Mouse (Mus musculus) retina, postnatal 1 day (tissue): ENCODE results near the gene Gbp6.
"Not testable (repeated sequence)": the region's sequence is repeated elsewhere in the genome, so short reads cannot be mapped to it uniquely, and the experiment has no call there.

ENCODE experiments used
- DNase-seq: peaks from one replicate; pipeline ENCODE4 v3.0.0-alpha.2; 2012

Gbp6 gene

DNA sequence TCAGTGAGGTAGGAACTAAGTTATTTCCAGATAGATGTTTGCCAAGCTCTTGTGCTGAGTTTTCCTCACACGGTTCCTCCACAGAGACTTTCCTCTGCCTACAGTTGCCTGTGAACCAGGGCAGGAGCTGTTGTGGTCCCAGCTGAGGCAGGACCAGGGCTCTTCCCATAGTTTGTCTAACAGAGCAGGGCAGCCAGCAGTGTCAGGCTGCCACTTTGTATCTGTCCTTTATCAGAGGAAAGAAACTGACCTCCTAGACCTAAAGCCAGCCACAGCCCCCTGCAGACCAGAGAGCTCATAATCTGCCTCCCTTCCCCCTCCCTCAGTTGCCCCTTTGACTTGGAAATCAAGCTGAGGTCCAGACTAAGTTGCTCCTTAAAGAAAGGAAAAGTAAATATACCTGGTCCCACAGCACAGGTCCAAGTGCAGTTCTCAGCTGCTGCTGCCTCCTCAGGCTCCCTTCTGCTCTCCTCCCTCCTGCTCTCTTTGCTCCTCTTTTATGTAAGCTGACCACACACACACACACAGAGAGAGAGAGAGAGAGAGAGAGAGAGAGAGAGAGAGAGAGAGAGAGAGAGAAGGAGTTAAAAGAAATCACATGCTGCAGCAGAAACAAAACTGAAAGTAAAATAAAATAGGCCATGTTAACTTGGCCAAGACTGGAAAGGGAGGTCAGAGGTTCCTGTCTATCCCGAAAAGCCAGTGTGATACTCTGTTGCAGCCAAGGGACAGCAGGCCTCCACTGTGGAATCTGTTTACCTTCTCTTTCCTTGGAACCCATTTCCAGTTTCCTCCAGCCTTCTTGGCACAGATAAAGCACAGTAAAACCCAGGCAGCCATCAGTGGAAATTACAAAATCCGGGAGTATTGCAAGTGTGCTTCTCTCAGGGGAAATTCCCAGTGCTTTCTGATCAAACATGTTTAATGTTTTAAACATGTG lies at the start of gene Gbp6, which contains the start of gene Gm43302:
Gene Gbp6 (minus strand): TSS at position 473 of the 940 bp plus-strand sequence.
Gene Gm43302 (minus strand): TSS at position 470 of the 940 bp plus-strand sequence.
- DNase-seq, result peak; percentile 35

DNA sequence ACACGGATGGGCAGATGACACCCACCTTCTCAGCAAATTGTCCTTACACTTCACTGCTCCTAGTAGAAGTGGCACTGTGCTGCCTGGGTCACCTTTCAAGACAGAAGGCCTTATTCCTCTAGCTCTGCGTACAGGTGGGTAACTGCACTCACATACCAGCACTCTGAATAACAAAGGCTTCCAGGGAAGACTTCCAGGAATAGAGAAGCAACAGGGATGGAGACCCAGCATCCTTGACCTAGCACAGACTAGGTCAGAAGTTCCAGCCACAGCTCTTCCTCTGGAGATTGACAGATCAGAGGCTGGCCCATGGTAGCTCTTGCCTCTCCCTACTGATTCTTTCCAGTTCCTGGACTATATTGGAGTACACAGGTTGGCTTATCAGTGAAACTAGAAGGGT lies 47.8 kb upstream of the Gbp6 start:
- no peak for DNase-seq

DNA sequence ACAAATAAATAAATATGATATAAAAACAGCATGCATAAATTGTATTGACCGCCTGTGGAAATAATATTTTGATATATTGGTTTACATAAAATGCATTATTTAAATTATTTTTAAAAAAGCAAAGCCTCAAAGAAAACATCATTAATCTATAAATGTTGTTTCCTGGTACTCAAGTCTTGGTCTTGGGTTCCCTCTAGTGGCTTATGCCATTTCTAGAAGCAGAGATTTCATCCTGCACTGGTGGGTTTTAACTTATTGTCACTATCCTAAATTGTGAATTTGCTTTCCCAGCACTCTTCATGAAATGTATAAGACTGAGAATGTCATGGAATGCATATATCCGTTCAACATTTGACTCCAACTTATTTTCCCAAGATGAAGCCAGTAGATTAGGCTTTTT lies 29.0 kb upstream of the Gbp6 start:
- no peak for DNase-seq

DNA sequence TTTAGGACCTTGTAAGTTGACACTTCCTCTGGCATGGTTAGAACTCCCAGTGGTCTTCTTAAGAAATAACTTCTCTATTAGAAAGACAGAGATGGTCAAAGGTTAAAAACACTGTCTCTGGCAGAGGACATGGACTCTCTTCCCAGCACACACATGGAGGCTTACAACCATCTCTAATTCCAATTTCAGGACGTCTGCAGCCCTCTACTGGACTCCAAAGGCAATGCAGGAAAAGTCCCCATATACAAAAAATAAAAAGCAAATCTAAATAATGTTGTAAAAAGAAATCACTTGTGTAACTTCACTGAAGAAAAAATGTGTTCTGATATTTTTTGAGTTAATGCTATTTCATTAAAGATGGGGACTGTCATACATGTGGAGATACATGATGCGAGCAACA lies 17.4 kb upstream of the Gbp6 start:
- no peak for DNase-seq

DNA sequence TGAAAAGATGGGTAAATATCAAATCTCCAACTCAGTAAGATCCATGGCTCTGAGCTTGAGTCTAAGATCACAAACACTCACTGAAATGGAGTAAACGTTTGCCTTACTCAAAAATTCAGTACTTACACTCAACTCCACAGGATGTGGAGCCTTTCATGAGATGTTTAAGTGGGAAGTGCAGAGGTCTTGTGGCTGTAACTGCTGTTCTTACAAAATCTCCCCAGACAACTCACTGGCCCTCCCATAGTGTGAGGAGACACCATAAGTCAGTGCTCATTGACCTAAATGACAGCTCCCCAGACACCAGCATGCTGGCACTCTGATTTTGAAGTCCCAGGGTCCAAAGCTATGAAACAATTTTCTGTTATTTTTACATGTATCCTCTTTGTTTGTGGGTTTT lies 15.7 kb upstream of the Gbp6 start:
- not testable (repeated sequence) for DNase-seq

- not testable (repeated sequence) for DNase-seq
Measured at GRCm38 (mm10) chr5:105306946-105307345, 13.4 kb upstream of the Gbp6 start.

DNA sequence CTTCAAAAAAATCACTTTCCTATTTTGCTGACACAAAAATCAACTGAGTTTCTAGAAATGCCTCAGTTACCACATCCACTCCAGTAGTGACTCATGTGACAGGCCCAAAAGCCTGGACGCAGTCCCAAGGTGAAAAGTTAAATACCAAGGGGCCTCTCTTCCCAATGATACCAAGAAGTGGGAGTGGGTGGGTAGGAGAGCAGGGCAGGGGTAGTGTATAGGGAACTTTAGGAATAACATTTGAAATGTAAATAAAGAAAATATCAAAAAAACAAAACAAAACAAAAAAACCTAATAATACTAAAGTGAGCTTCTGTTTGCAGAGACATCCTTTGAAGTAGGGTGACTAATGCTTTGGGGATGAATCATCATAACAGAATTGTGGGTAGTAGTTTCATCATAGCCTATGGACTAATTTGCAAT lies 12.7 kb upstream of the Gbp6 start:
- no peak for DNase-seq

GRCm38 (mm10) chr5:105305671-105306070 lies 12.2 kb upstream of the Gbp6 start:
- DNase-seq, result not testable (repeated sequence)

DNA sequence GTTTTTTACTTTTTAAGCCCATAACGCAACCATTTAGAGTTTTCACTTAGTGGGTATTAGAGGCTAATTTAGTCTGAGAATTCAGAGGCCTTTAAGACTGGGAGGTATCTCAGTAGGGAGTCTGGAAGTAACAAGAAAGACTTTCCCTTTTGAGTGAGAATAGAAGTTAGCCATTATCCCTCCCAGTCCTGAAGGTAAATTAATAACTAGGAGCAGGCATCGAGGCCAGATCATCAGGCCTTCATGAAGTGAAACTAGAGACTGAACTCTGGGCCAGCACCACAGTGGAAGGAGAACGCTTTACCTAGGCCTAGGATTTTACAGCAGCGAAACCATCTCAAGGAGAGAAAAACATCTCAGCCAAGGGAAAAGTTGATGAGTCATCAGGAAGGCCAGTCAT lies 8.5 kb upstream of the Gbp6 start:
- DNase-seq, result no peak

DNA sequence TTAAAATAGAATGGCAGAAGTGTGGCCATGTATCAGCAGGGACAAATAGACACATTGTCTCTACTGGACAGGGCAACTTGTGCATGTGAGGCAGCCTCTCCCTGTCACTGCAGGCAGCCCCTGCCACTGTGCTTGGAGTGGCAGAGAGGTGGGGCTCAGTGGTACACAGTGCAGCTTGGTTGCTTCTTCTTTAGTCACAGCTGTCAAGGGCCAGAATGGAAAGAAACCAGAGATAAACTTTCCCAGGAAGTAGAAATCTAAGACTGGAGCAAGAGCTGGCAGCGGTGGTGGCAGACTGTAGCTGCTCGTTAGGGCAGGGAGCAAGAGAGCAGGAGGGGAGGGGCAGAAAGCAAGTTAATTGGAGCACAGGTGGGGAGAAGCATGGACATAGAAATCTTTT lies 8.0 kb upstream of the Gbp6 start:
- DNase-seq, result no peak

DNA sequence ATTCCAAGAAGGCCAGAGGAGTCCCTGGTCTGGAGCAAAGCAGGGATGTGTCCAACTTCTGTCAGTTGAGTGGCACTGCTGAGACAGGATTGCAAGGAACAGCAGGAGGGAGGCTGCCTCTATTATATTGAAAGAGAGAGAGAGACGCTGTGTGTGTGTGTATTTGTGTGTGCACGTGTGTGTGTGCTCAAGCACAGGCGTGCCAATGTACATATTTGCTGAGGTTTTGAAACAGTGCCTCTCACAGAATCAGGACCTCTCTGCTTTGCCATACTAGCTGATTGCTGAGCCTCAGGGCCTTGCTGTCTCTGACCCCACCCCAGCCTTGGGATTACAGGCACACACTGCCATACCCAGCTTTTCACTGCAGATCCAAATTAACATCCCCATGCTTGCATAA lies 2.2 kb upstream of the Gbp6 start:
- DNase-seq, result no peak

DNA sequence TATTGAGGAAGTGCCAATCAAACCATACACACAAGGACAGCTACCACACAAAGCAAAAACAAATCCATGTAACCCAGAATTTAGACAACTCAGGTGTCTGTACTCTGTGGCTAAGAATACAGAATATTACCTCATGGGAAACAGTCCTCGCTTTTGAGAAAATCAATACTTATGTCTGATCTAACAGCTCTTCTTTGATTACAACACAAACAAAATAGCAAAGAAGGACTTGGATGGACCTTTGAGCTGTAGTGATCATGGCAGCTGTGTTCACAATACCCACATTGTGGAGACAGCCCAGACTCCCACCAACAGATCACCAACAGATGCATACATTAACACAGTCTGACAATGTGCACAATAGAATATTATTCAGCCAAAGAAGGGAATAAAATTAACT lies 1.0 kb downstream of the Gbp6 start:
- peak; percentile 38 for DNase-seq

GRCm38 (mm10) chr5:105290921-105291320 lies 2.6 kb downstream of the Gbp6 start:
- DNase-seq, result not testable (repeated sequence)

- DNase-seq, result not testable (repeated sequence)
Measured at GRCm38 (mm10) chr5:105260673-105261072, 32.8 kb downstream of the Gbp6 start.

GRCm38 (mm10) chr5:105252491-105252890 lies 41.0 kb downstream of the Gbp6 start:
- no peak for DNase-seq

DNA sequence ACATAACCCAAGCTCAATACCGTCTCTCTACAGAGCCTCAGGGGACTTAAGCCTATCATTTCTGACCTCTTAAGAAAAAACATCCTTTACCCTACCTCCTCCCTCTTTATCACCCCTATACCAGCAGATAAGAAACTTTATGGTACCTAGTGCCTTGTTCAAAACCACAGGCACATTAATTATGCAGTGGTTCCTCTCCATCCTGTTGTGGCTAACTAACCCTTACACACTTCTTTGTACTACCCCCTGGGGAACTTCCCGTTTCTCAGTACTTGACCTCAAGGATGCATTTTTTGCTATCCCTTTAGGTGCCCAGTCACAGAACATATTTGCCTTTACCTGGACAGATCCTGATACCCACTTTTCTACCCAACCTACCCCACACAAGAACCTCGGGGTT lies 48.8 kb downstream of the Gbp6 start:
- not testable (repeated sequence) for DNase-seq

- peak; percentile 80 for DNase-seq
Measured at GRCm38 (mm10) chr5:105240982-105241381, 52.5 kb downstream of the Gbp6 start.

- not testable (repeated sequence) for DNase-seq
Measured at GRCm38 (mm10) chr5:105239483-105240047, 53.9 kb downstream of the Gbp6 start, which contains the start of gene Gbp10. Gene Gbp10 (minus strand): TSS chr5:105239533.

- DNase-seq, result not testable (repeated sequence)
Measured at GRCm38 (mm10) chr5:105238402-105238801, 55.1 kb downstream of the Gbp6 start.

DNA sequence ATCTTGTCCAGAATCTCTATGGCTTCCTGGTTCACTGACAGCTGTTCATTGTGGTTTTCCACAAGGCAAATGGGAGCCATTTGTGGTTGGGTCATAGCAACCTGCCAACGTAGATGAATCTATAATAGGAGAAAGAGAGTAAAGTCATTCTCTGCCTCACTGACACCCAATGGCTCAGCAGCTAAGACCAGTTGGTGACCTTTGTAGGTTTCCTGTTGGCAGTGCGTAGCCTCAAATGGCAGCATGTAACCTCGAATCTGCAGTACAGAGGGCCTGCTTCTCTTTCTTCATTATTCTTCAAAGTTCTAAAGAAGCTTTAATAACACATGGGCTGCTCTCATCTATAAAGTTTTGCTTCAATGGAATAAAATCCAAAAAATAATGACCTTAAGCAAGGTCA lies 57.5 kb downstream of the Gbp6 start:
- not testable (repeated sequence) for DNase-seq
